In the genomic region with DNA sequence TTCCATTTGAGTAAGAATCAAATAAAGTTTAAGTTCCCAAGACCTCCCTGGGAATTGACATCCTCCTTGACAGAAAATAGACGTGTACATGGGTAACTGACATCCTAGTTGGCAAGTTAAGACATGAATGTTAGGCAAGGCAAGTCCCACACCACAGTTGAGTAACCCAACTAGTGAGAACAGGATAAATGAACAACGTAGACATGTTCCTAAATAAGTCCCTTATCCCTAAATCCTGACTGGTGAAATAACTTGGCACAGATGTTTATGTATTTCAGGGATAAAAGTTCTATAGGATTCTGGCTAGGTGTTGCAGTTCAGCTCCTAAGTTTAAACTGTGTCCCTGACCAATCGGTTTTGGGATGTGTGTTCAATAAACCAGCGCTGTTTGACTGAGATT, we compare ENCODE assay signal across 27 mouse cellular contexts. TPM values are rescaled to one million over a fixed set of nuclear protein-coding genes. Genes with fewer than 3 reads are reported as not detected.
DNase-seq lines count a peak whose midpoint lies in the region; ATAC-seq and TF ChIP-seq lines count a peak whose summit lies in the region.
"Had no signal": no experiment of that assay in that cellular context is flagged by ENCODE, and none has a peak within 500 bp of the region (broad histone marks: within the 10 kb centered on the region; RNA-seq: fewer than 3 reads in every experiment).

No protein-coding gene starts in this region.

- 78% methylated on average over 4 of the region's 4 CpGs for WGBS in midbrain, embryonic 11.5 days
- WGBS in midbrain, embryonic 14.5 days = 84% methylated on average over 4 of the region's 4 CpGs
- 78% methylated on average over 4 of the region's 4 CpGs for WGBS in kidney, adult 2 months

- no peak for TF ChIP-seq CTCF in kidney, adult 2 months (conservative IDR thresholded peaks at IDR 0.05; ENCODE audit: insufficient read depth, insufficient read length, low read depth, low read length)

- no peak overlapping the region for H3K9ac ChIP-seq in midbrain, embryonic 11.5 days (ENCODE audit: low read length)
- H3K9ac ChIP-seq in midbrain, embryonic 14.5 days (replicated peaks; ENCODE audit: low read length) = no peak overlapping the region
- H3K9ac ChIP-seq: embryonic facial prominence, embryonic 12.5 days; forebrain, embryonic 12.5 days had no signal

- no peaks in the 10 kb centered on the region for H3K27me3 ChIP-seq in midbrain, embryonic 11.5 days (ENCODE audit: control insufficient read depth, insufficient read depth, low read length)
- no peaks in the 10 kb centered on the region for H3K27me3 ChIP-seq in midbrain, embryonic 14.5 days (ENCODE audit: control insufficient read depth, insufficient read depth, low read length)
- H3K27me3 ChIP-seq in kidney, adult 2 months (replicated peaks; ENCODE audit: control insufficient read depth, insufficient read depth, low read length) = no peaks in the 10 kb centered on the region
- H3K27me3 ChIP-seq: embryonic facial prominence, embryonic 12.5 days had no signal

- no peaks in the 10 kb centered on the region for H3K9me3 ChIP-seq in midbrain, embryonic 11.5 days (ENCODE audit: control insufficient read depth, low read length)
- H3K9me3 ChIP-seq in midbrain, embryonic 14.5 days (ENCODE audit: control insufficient read depth, low read length) = no peaks in the 10 kb centered on the region
- H3K9me3 ChIP-seq: G1E had no signal

- H3K4me3 ChIP-seq in midbrain, embryonic 11.5 days (ENCODE audit: low read depth, low read length) = no peak overlapping the region
- H3K4me3 ChIP-seq in midbrain, embryonic 14.5 days (replicated peaks; ENCODE audit: low read depth, low read length) = no peak overlapping the region
- H3K4me3 ChIP-seq in kidney, adult 2 months (ENCODE audit: insufficient read depth, low read depth, low read length) = no peak overlapping the region
- H3K4me3 ChIP-seq: embryonic facial prominence, embryonic 10.5 days; embryonic facial prominence, embryonic 12.5 days; forebrain, embryonic 10.5 days; forebrain, embryonic 12.5 days had no signal

- TF ChIP-seq POLR2A in kidney, adult 2 months (IDR thresholded peaks at IDR 0.05; ENCODE audit: low read depth, low read length) = no peak

- H3K4me1 ChIP-seq in midbrain, embryonic 11.5 days (ENCODE audit: control insufficient read depth, insufficient read depth, low read length) = no peaks in the 10 kb centered on the region
- no peaks in the 10 kb centered on the region for H3K4me1 ChIP-seq in midbrain, embryonic 14.5 days (ENCODE audit: control insufficient read depth, insufficient read depth, low read length)
- no peaks in the 10 kb centered on the region for H3K4me1 ChIP-seq in kidney, adult 2 months (ENCODE audit: control insufficient read depth, insufficient read depth, low read length)
- H3K4me1 ChIP-seq: embryonic facial prominence, embryonic 10.5 days; embryonic facial prominence, embryonic 12.5 days; forebrain, embryonic 10.5 days; forebrain, embryonic 12.5 days had no signal

- no peak overlapping the region for H3K4me2 ChIP-seq in midbrain, embryonic 11.5 days
- no peak overlapping the region for H3K4me2 ChIP-seq in midbrain, embryonic 14.5 days (ENCODE audit: low read length)
- H3K4me2 ChIP-seq: embryonic facial prominence, embryonic 12.5 days; forebrain, embryonic 12.5 days had no signal

- DNase-seq in midbrain, embryonic 11.5 days (ENCODE audit: low spot score, missing footprints) = peak; percentile 51
- DNase-seq in midbrain, embryonic 14.5 days = no peak
- DNase-seq in fat pad, adult 2 months (ENCODE audit: extremely low read depth, low read depth, low spot score) = peak; percentile 88
- no peak for DNase-seq in kidney, adult 2 months
- DNase-seq: adrenal gland, adult 2 months; adrenal gland, postnatal 10 days; adrenal gland, postnatal 25 days; B cell, adult 2 months; cerebellum, adult 11 months; cerebellum, adult 18-20 months; cerebellum, adult 8-10 months; cerebellum, postnatal 10 days; cerebellum, postnatal 25 days had no signal

- no peak overlapping the region for H3K27ac ChIP-seq in midbrain, embryonic 11.5 days (ENCODE audit: low read depth, low read length)
- H3K27ac ChIP-seq in midbrain, embryonic 14.5 days (replicated peaks; ENCODE audit: low read depth, low read length) = no peak overlapping the region
- H3K27ac ChIP-seq in kidney, adult 2 months (ENCODE audit: insufficient read depth, low read depth, low read length) = no peak overlapping the region
- H3K27ac ChIP-seq: embryonic facial prominence, embryonic 10.5 days; embryonic facial prominence, embryonic 12.5 days; forebrain, embryonic 10.5 days; forebrain, embryonic 12.5 days had no signal

- H3K36me3 ChIP-seq in midbrain, embryonic 11.5 days (ENCODE audit: control insufficient read depth, insufficient read depth, low read length) = no peaks in the 10 kb centered on the region
- H3K36me3 ChIP-seq in midbrain, embryonic 14.5 days (ENCODE audit: control insufficient read depth, insufficient read depth, low read length) = no peaks in the 10 kb centered on the region
- H3K36me3 ChIP-seq in kidney, adult 2 months (ENCODE audit: control insufficient read depth, insufficient read depth, low read length) = no peaks in the 10 kb centered on the region
- H3K36me3 ChIP-seq: embryonic facial prominence, embryonic 10.5 days; embryonic facial prominence, embryonic 12.5 days; forebrain, embryonic 10.5 days; forebrain, embryonic 12.5 days; G1E had no signal

- no peak for ATAC-seq in midbrain, embryonic 11.5 days (ENCODE audit: low FRiP score)
- no peak for ATAC-seq in midbrain, embryonic 14.5 days (ENCODE audit: low FRiP score, low TSS enrichment)
- no peak for ATAC-seq in inflammation-experienced regulatory T-cells, adult 6 months
- ATAC-seq: activated CD4-positive, CD25-positive, alpha-beta regulatory T cell, adult 4 months; forebrain, embryonic 14.5 days; forebrain, embryonic 16.5 days; Patski had no signal

RNA-seq across cellular contexts. Expression of gene Clec11a, which starts 15.7 kb away (rescaled TPM):
- 2.2 and 3.4 TPM in 2 replicates for polyA plus RNA-seq in midbrain, embryonic 11.5 days (2014; fragmentation: Nextera tagmentation; extraction: Ambion mirVana)
- 4.6 and 4.7 TPM in 2 replicates for polyA plus RNA-seq in midbrain, embryonic 14.5 days (2014; fragmentation: Nextera tagmentation; extraction: Ambion mirVana)
- polyA plus RNA-seq in kidney, adult 2 months (2012; rRNA removed) = 6.4 and 8.1 TPM in 2 replicates
- polyA plus RNA-seq in inflammation-experienced regulatory T-cells, adult 6 months (2017; shearing (Covaris generic)) = under 1 TPM; 0.28 to 0.62 (median 0.34) TPM

RNA-seq across cellular contexts. Expression of gene Shank1, which starts 19.1 kb away (rescaled TPM):
- polyA plus RNA-seq in midbrain, embryonic 11.5 days (2014; fragmentation: Nextera tagmentation; extraction: Ambion mirVana) = 3.4 TPM in 2 replicates
- polyA plus RNA-seq in midbrain, embryonic 14.5 days (2014; fragmentation: Nextera tagmentation; extraction: Ambion mirVana) = 35.1 and 37.8 TPM in 2 replicates
- 0.43 and 0.66 TPM in 2 replicates for polyA plus RNA-seq in kidney, adult 2 months (2012; rRNA removed)
- under 1 TPM; 0.15 to 0.62 (median 0.20) TPM for polyA plus RNA-seq in inflammation-experienced regulatory T-cells, adult 6 months (2017; shearing (Covaris generic))
- polyA plus RNA-seq: activated CD4-positive, CD25-positive, alpha-beta regulatory T cell, adult 4 months had no signal

RNA-seq across cellular contexts. Expression of gene Gm15517, which starts 29.7 kb away (rescaled TPM):
- not detected in 2 replicates for polyA plus RNA-seq in midbrain, embryonic 11.5 days (2014; fragmentation: Nextera tagmentation; extraction: Ambion mirVana)
- polyA plus RNA-seq in midbrain, embryonic 14.5 days (2014; fragmentation: Nextera tagmentation; extraction: Ambion mirVana) = 1.8 TPM in 1 of 2 replicates, not detected in the other
- polyA plus RNA-seq in kidney, adult 2 months (2012; rRNA removed) = not detected in 2 replicates
- not detected for polyA plus RNA-seq in inflammation-experienced regulatory T-cells, adult 6 months (2017; shearing (Covaris generic))
- polyA plus RNA-seq: activated CD4-positive, CD25-positive, alpha-beta regulatory T cell, adult 4 months; adrenal gland, adult 2 months; cortical plate, adult 2 months; embryonic facial prominence, embryonic 10.5 days; embryonic facial prominence, embryonic 12.5 days; embryonic facial prominence, embryonic 14.5 days; forebrain, embryonic 10.5 days; forebrain, embryonic 12.5 days; forebrain, embryonic 14.5 days; forebrain, embryonic 16.5 days; G1E; Patski had no signal

RNA-seq across cellular contexts. Expression of gene Acp4, which starts 33.8 kb away (rescaled TPM):
- polyA plus RNA-seq in midbrain, embryonic 11.5 days (2014; fragmentation: Nextera tagmentation; extraction: Ambion mirVana) = not detected in 2 replicates
- polyA plus RNA-seq in midbrain, embryonic 14.5 days (2014; fragmentation: Nextera tagmentation; extraction: Ambion mirVana) = not detected in 2 replicates
- polyA plus RNA-seq in kidney, adult 2 months (2012; rRNA removed) = not detected in 2 replicates
- not detected for polyA plus RNA-seq in inflammation-experienced regulatory T-cells, adult 6 months (2017; shearing (Covaris generic))
- polyA plus RNA-seq: activated CD4-positive, CD25-positive, alpha-beta regulatory T cell, adult 4 months; adrenal gland, adult 2 months; brain, embryonic 14.5 days; cortical plate, adult 2 months; embryonic facial prominence, embryonic 10.5 days; forebrain, embryonic 10.5 days; forebrain, embryonic 14.5 days; forebrain, embryonic 16.5 days; frontal cortex, adult 2 months; G1E; Patski had no signal

RNA-seq across cellular contexts. Expression of gene 2410002F23Rik, which starts 44.5 kb away (rescaled TPM):
- 104 and 117 TPM in 2 replicates for polyA plus RNA-seq in midbrain, embryonic 11.5 days (2014; fragmentation: Nextera tagmentation; extraction: Ambion mirVana)
- polyA plus RNA-seq in midbrain, embryonic 14.5 days (2014; fragmentation: Nextera tagmentation; extraction: Ambion mirVana) = 199 and 211 TPM in 2 replicates
- polyA plus RNA-seq in kidney, adult 2 months (2012; rRNA removed) = 39.4 and 47.9 TPM in 2 replicates
- polyA plus RNA-seq in inflammation-experienced regulatory T-cells, adult 6 months (2017; shearing (Covaris generic)) = 100 to 1,000 TPM in 1 of 3 experiments, 10 to 100 TPM in 2; 47.7 to 133 (median 97.4) TPM

Comparison
In these comparisons a context has a peak if more than half of its experiments do, and no peak if none do; other contexts are left out.
1. DNase-seq: peak in midbrain, embryonic 11.5 days (single experiment) and fat pad, adult 2 months (single experiment); none in midbrain, embryonic 14.5 days (single experiment) and kidney, adult 2 months (single experiment).